Mouse (Mus musculus) c-Kit-positive CD71-positive TER-119-positive erythroid progenitor cells, embryonic 14.5 days (primary cell): ENCODE measurements around the gene Spem2.
A peak's percentile ranks its signal among the peaks of the same experiment; 100 is the strongest.

Experiments
- DNase-seq: peaks from one replicate; pipeline ENCODE4 v3.0.0-alpha.2; 2013; ENCODE audit warnings: low spot score

Spem2 gene

GRCm38 (mm10) chr11:69799394-69800137 is 18.7 kb downstream of the Spem2 start:
- DNase-seq, result no peak

GRCm38 (mm10) chr11:69797924-69798323 is 20.3 kb downstream of the Spem2 start:
- no peak for DNase-seq

- DNase-seq, result no peak
Observed at GRCm38 (mm10) chr11:69795983-69796435, 22.3 kb downstream of the Spem2 start.

- DNase-seq, result peak; percentile 96
Observed at GRCm38 (mm10) chr11:69795168-69795982, 22.9 kb downstream of the Spem2 start, which contains the start of gene Chrnb1. Gene Chrnb1 (minus strand): TSS chr11:69795943.

GRCm38 (mm10) chr11:69793429-69793828 is 24.8 kb downstream of the Spem2 start:
- no peak for DNase-seq

GRCm38 (mm10) chr11:69791420-69791819 is 26.8 kb downstream of the Spem2 start:
- no peak for DNase-seq

GRCm38 (mm10) chr11:69789431-69789830 is 28.8 kb downstream of the Spem2 start:
- no peak for DNase-seq

- DNase-seq, result no peak
Observed at GRCm38 (mm10) chr11:69787306-69787705, 31.0 kb downstream of the Spem2 start.

GRCm38 (mm10) chr11:69784793-69785272 is 33.4 kb downstream of the Spem2 start:
- DNase-seq, result peak; percentile 75

GRCm38 (mm10) chr11:69781828-69782227 is 36.4 kb downstream of the Spem2 start:
- no peak for DNase-seq

- DNase-seq, result no peak
Observed at GRCm38 (mm10) chr11:69778985-69779384, 39.3 kb downstream of the Spem2 start.

- no peak for DNase-seq
Observed at GRCm38 (mm10) chr11:69778258-69778982, 39.8 kb downstream of the Spem2 start.

GRCm38 (mm10) chr11:69777504-69778257 is 40.6 kb downstream of the Spem2 start:
- DNase-seq, result no peak

- DNase-seq, result no peak
Observed at GRCm38 (mm10) chr11:69776488-69776887, 41.8 kb downstream of the Spem2 start.

- no peak for DNase-seq
Observed at GRCm38 (mm10) chr11:69775716-69776115, 42.5 kb downstream of the Spem2 start.

- no peak for DNase-seq
Observed at GRCm38 (mm10) chr11:69774961-69775360, 43.3 kb downstream of the Spem2 start.

GRCm38 (mm10) chr11:69767625-69767909 is 50.7 kb downstream of the Spem2 start:
- no peak for DNase-seq

GRCm38 (mm10) chr11:69766872-69767624 is 51.2 kb downstream of the Spem2 start:
- no peak for DNase-seq
